Mouse (Mus musculus) lung, postnatal 0 days (tissue): Measurements from ENCODE around the gene Exosc3. TPM values are rescaled to one million over a fixed set of nuclear protein-coding genes. Genes with fewer than 3 reads are reported as not detected.
"Not testable (repeated sequence)": the region's sequence is repeated elsewhere in the genome, so short reads cannot be mapped to it uniquely, and the experiment has no call there.

Experiments used
- ATAC-seq: fragments of 200-750 bp; cut with Nextera tagmentation; 2 replicates; pipeline ENCODE4 v1.8.0; 2017; ENCODE audit warnings: moderate library complexity
- DNase-seq: peaks from one replicate; pipeline ENCODE4 v3.0.0-alpha.2; 2016; ENCODE audit warnings: low spot score
- H3K27ac ChIP-seq: fragments of 300-500 bp; sonication (generic); 2 replicates; pipeline ENCODE4 v1.5.1; 2014; ENCODE audit warnings: antibody characterized with exemption, mild to moderate bottlenecking, low read length, mixed read lengths
- H3K27me3 ChIP-seq: fragments of 300-500 bp; sonication (generic); replicated peaks from 2 replicates; pipeline ENCODE4 v1.6.1; 2014; ENCODE audit warnings: low read length, mixed read lengths; ENCODE audit not compliant: insufficient read depth
- H3K36me3 ChIP-seq: fragments of 300-500 bp; sonication (generic); 2 replicates; pipeline ENCODE4 v1.6.1; 2014; ENCODE audit warnings: low read length, mixed read lengths; ENCODE audit not compliant: insufficient read depth
- H3K4me1 ChIP-seq: fragments of 300-500 bp; sonication (generic); 2 replicates; pipeline ENCODE4 v1.6.1; 2014; ENCODE audit warnings: antibody characterized with exemption, low read depth, low read length, mixed read lengths; ENCODE audit not compliant: insufficient read depth
- H3K4me2 ChIP-seq: fragments of 300-500 bp; sonication (generic); replicated peaks from 2 replicates; pipeline ENCODE4 v1.6.1; 2014; ENCODE audit warnings: low read depth, mild to moderate bottlenecking, low read length, moderate library complexity, mixed read lengths
- H3K4me3 ChIP-seq: fragments of 300-500 bp; sonication (generic); 2 replicates; pipeline ENCODE4 v1.5.1; 2014; ENCODE audit warnings: low read depth, low read length
- H3K9ac ChIP-seq: fragments of 300-500 bp; sonication (generic); replicated peaks from 2 replicates; pipeline ENCODE4 v1.6.1; 2014; ENCODE audit warnings: low read depth, mild to moderate bottlenecking
- H3K9me3 ChIP-seq: fragments of 300-500 bp; sonication (generic); 2 replicates; pipeline ENCODE4 v1.6.1; 2016; ENCODE audit warnings: low read length, mixed read lengths
- CTCF ChIP-seq: IDR thresholded peaks from 2 replicates; pipeline ENCODE4 v1.5.1; 2016; ENCODE audit warnings: antibody characterized with exemption, mild to moderate bottlenecking
- EP300 ChIP-seq: IDR thresholded peaks from 2 replicates; pipeline ENCODE4 v1.6.1; 2016; ENCODE audit warnings: antibody characterized with exemption, mild to moderate bottlenecking, control low read depth
- WGBS: fragments of 180-500 bp; shearing (Covaris S2); extraction: QIAGEN DNeasy Blood & Tissue Kit; methylation state at CpG from one replicate; pipeline ENCODE4 v1.1.7; 2014; 5-methylcytosine and 5-hydroxymethylcytosine counted together
- polyA plus RNA-seq: library from polyadenylated mRNA; unstranded; fragments of >200 nt; fragmentation: Nextera tagmentation; extraction: Ambion mirVana; gene quantifications from 2 replicates; pipeline ENCODE4 v1.2.1, GENCODE M21; 2015

Exosc3 gene
- polyA plus RNA-seq: 44.5 and 45.2 TPM in 2 replicates

DNA sequence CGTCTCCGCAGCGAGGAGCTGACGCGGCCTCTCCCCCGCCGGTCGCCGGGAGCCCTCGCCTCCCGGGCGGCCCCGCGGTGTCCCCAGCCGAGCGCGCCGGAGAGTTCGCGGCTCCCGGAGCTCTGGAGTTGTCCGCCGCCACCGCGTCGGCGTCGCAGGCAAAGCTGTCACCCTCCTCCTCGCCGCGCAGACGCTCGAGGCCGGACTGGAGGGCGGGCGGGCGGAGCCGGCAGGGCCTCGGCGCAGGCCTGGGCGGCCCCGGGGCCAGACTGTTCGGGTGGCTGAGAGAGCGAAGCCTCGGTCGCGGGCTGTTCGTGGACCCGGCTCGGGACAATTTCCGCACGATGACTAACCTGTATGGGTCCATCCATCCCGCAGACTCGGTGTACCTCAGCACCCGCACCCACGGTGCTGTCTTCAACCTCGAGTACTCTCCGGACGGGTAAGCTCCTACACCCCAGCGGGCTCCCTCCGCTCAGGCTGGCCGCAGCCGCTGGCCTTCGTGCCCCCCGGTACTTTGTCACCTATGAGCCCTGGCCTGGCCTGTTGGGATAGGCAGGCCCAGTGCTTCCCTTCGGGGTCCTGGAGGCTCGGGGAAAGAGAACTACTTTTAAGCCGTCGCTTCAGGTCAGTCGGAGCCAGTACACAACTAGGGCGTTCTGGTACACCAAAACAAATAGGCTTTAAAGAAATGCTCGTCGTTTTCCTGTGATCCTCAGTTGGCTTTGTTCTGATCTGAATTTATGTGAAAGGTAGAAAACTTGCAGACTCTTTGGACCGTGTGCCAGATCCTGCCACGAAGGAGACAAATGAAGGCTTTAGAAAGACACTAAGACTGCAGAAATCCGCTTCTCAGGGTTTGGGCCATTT lies at the start of gene Exosc3:
Gene Exosc3, minus strand, starts transcription at position 447 of the 870 bp plus-strand sequence.
- peak within 1 kb of the TSS; percentile 95 for H3K9ac ChIP-seq
- peaks cover 5% of the 10 kb centered on the region; the same call in 1 of the 2 replicates for H3K4me1 ChIP-seq
- no peaks in the 10 kb centered on the region for H3K36me3 ChIP-seq
- H3K4me2 ChIP-seq: peak within 1 kb of the TSS; percentile 70
- TF ChIP-seq CTCF (no peak), EP300 (no peak)
- no peaks in the 10 kb centered on the region for H3K9me3 ChIP-seq
- H3K27ac ChIP-seq: peak within 1 kb of the TSS; percentile 98
- H3K4me3 ChIP-seq: peak within 1 kb of the TSS; percentile 93
- peak; percentile 76 for DNase-seq
- peak; percentile 88 for ATAC-seq
- WGBS: 3% methylated on average over 49 of the region's 76 CpGs
- H3K27me3 ChIP-seq: no peaks in the 10 kb centered on the region

DNA sequence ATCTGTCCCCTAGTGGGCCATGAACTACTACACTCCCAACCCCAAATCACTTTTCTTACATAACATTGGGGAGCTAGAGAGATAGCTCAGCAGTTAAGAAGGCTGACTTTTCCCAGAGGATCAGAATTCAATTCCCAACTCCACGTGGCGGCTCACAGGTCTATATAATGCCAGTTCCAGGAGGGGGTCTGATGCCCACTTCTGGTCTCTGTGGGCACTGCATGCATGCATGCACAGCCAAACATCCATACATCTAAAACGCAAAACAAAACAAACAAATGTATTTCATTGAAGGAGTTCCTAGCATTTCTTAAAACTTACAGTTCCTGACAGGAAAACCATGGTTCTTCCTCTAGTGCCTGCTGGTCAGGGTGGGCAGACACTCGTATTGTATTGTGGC lies 49.6 kb upstream of the Exosc3 start:
- TF ChIP-seq EP300: no peak
- TF ChIP-seq CTCF: peak; percentile 59
- Histone ChIP-seq H3K27ac (no peak overlapping the region), H3K4me1 (no peaks in the 10 kb centered on the region), H3K4me2 (no peak overlapping the region), H3K9me3 (no peaks in the 10 kb centered on the region), H3K9ac (no peak overlapping the region), H3K27me3 (no peaks in the 10 kb centered on the region), H3K36me3 (no peaks in the 10 kb centered on the region), H3K4me3 (no peak overlapping the region)
- 60% methylated on average over 4 of the region's 4 CpGs for WGBS
- ATAC-seq (peak; percentile 50; the same call in 1 of the 2 replicates), DNase-seq (no peak)

DNA sequence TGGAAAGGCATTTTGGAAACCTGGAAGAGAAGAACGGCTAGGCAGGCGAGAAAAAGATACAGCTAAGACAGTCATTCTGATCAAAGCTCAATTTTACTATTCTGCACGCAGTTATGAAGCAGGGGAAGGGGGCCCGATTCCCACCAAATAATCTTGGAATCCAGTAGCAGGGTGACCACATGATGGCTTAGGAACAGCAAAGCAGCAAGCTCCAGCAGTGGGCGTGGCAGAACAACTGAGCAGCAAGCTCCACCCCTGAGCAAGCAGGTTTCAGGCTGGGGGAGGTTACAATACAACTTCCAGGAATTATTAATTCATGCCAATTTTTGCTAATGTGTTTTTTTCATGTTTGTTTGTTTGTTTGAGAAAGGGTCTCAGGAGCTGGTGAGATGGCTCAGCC lies 44.8 kb upstream of the Exosc3 start:
- not testable (repeated sequence) for H3K4me1 ChIP-seq, H3K9me3 ChIP-seq, H3K27me3 ChIP-seq, H3K27ac ChIP-seq, H3K36me3 ChIP-seq, H3K4me2 ChIP-seq, H3K4me3 ChIP-seq, ATAC-seq, DNase-seq, H3K9ac ChIP-seq
- WGBS: 92% methylated on average over 5 of the region's 5 CpGs

DNA sequence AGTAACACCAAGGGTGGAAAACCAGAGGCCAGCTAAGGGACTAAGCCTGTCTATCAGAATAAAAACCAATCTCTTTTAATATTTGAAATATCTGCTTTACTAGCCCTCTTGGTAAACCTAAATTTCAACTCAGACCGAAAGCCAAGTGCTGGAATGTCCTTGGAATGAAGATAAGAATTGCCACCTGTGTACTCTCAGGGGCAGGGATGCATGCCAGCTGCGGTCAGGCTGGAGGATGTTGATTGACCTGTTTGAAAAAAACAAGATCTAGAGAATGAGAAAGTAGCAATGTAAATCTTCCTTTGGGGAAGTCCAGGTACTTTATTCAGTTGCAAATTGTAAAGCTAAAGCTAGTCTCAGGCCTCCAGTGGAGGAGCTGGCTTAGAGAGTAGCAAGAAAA lies 39.6 kb upstream of the Exosc3 start:
- peak; percentile 93 for TF ChIP-seq EP300
- not testable (repeated sequence) for H3K27me3 ChIP-seq

DNA sequence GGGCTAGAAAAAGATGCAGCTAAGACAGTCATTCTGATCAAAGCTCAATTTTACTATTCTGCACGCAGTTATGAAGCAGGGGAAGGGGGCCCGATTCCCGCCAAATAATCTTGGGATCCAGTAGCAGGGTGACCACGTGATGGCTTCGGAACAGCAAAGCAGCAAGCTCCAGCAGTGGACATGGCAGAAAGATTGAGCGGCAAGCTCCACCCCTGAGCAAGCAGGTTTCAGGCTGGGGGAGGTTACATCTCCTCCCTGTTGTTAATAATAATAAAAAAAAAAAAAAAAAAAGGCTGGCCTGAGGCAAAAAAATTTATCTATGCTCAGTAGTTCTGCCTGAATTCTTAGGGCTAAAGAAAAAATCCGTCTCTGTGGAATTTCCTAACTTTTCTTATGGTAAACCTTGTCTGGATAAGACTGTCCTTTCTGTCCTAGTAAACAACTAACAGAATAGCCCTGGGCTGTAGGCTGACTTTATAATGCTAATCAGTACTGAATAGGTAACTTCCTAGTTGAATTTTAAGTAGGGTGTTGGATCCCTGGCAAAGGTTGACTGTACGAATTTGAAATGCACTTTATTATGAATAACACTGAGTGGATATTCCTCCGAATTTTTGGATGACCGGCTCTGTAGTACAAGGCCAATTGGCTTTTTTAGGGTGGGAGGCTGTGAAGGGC lies 38.5 kb upstream of the Exosc3 start:
- not testable (repeated sequence) for H3K9me3 ChIP-seq, H3K4me1 ChIP-seq, H3K4me2 ChIP-seq, H3K27me3 ChIP-seq, H3K36me3 ChIP-seq, ATAC-seq, H3K27ac ChIP-seq, H3K9ac ChIP-seq, H3K4me3 ChIP-seq, DNase-seq
- WGBS: 83% methylated on average over 10 of the region's 10 CpGs

More for the DNA sequence above, 39.6 kb upstream of the Exosc3 start:
- not testable (repeated sequence) for H3K9me3 ChIP-seq, H3K4me3 ChIP-seq, H3K9ac ChIP-seq, H3K4me2 ChIP-seq, H3K4me1 ChIP-seq, H3K36me3 ChIP-seq
- ATAC-seq: peak; percentile 77
- peak; percentile 77 for DNase-seq
- peak overlapping the region; percentile 23; the same call in 1 of the 2 replicates for H3K27ac ChIP-seq
- WGBS: 45% methylated on average over 2 of the region's 2 CpGs

DNA sequence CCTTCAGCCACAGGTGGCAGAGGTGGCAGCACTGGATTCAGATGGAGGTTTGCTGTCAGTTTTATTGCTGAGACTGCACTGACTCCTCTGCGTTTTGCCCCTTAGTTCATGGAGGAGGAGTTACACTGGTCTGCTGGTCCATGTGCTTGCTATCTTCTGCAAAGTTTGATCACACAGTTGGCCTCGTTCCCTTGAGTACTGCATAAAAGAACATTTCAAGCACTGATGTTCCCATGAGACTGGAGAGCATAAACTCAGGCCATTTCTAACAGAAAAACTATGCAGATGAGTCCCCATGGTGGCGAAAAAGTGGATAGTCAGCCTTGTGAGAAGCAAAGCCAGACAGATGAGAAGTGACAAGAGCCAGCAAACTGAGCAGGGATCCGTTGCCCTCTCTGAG lies 34.0 kb upstream of the Exosc3 start:
- H3K4me1 ChIP-seq: no peaks in the 10 kb centered on the region
- TF ChIP-seq CTCF (no peak), EP300 (no peak)
- H3K27me3 ChIP-seq: no peaks in the 10 kb centered on the region
- DNase-seq (no peak), ATAC-seq (no peak)
- peaks cover 27% of the 10 kb centered on the region for H3K36me3 ChIP-seq
- no peak overlapping the region for H3K4me3 ChIP-seq
- H3K9ac ChIP-seq: no peak overlapping the region
- no peak overlapping the region for H3K4me2 ChIP-seq
- 83% methylated on average over 4 of the region's 4 CpGs for WGBS
- no peaks in the 10 kb centered on the region for H3K9me3 ChIP-seq
- H3K27ac ChIP-seq: no peak overlapping the region
